Mouse (Mus musculus) lung, postnatal 14 days (tissue): ENCODE data around the gene Ubald2.
"Not testable (repeated sequence)": the region's sequence is repeated elsewhere in the genome, so short reads cannot be mapped to it uniquely, and the experiment has no call there.

Experiments
- DNase-seq: peaks from one replicate; pipeline ENCODE4 v3.0.0; 2021

Gene Ubald2

GRCm38 (mm10) chr11:116466141-116466540 is 32.2 kb downstream of the Ubald2 start, which contains the start of gene Qrich2:
Gene Qrich2, minus strand, starts transcription at chr11:116466241.
- no peak for DNase-seq

GRCm38 (mm10) chr11:116468338-116468737 is 34.4 kb downstream of the Ubald2 start:
- DNase-seq, result not testable (repeated sequence)

DNA sequence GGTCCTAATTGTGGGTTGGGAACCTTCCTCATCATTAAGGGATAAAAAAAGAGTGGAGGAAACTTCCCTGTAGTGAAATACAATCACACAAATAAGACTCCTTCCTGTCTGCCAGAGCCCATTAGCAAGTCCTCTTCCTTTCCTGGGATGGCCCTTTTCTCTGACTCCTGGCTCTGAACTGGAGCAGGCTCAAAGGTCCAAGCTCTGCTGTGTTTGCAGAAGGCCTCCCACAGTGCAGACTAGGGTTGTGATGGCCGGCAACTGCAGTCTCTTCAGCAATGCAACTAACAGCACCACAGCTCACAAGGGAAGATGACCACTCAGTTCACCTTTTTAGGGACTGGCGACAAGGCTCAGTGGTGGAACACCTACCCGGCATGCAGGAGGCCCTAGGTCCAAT is 36.4 kb downstream of the Ubald2 start:
- no peak for DNase-seq

DNA sequence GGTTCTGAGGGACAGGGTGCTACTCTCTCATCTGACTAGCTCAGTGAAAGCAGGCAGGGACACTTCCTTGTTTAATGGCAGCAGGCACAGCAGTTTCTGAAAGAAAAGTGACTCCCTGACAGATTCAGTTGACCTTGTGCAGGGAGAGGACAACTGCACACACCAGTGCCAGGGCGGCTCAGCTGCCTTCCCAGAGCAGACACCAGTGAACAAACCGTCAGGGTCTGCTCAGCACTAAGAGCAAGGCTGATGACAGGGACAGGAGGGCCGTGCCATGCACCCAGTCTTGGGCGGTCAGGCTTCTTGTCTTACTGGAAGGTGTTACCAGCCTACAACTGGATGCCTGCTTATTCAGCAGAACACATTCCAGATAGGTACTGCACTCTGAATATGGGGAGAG is 37.0 kb downstream of the Ubald2 start:
- no peak for DNase-seq

- peak; percentile 10 for DNase-seq
Measured at GRCm38 (mm10) chr11:116472275-116472674, 38.4 kb downstream of the Ubald2 start.

DNA sequence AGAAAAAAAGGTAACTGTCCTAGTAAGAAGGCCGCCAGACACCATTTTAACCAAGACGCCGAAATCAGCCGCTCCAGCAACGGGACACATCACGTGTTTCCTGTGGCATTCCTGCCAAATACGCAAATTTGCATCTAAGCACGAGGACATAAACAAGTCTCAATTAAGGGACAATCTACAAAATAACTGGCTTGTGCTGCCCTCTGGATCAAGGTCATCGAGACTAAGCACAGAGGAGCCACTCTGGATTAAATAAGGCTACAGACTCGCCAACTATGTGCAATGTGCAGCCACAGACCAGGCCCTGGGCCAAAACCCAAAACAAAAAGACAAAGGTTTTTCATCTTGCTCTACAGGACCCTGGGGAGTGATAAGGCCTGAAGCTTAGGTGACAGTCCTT is 42.1 kb downstream of the Ubald2 start:
- no peak for DNase-seq

- no peak for DNase-seq
Measured at GRCm38 (mm10) chr11:116476696-116477095, 42.8 kb downstream of the Ubald2 start.

- DNase-seq, result no peak
Measured at GRCm38 (mm10) chr11:116477160-116477759, 43.4 kb downstream of the Ubald2 start.

DNA sequence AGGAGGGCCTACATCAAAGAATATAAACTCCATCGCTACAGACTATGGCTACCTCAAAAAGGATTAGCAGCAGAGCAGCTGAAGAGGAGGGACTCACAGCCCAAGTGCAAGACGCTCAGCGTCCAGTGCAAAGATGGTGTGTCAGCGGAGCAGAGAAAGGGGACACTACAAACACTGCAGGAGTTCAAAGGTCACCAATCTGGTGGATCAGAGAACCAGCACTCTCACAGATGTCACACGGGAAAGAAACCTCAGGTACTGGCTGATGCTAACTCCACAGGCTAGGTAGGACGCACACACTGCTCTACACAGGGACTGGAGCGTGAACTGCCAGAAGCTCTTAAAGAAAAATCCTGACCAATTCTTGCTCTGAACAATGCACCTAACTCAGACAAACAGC is 45.1 kb downstream of the Ubald2 start:
- DNase-seq, result no peak

- DNase-seq, result no peak
Measured at GRCm38 (mm10) chr11:116479832-116480231, 45.9 kb downstream of the Ubald2 start.

GRCm38 (mm10) chr11:116480975-116481374 is 47.1 kb downstream of the Ubald2 start:
- no peak for DNase-seq

- DNase-seq, result no peak
Measured at GRCm38 (mm10) chr11:116481776-116482175, 47.9 kb downstream of the Ubald2 start.

- DNase-seq, result no peak
Measured at GRCm38 (mm10) chr11:116484261-116484660, 50.4 kb downstream of the Ubald2 start.

- no peak for DNase-seq
Measured at GRCm38 (mm10) chr11:116488207-116488606, 54.3 kb downstream of the Ubald2 start.
